Mouse (Mus musculus) embryonic facial prominence, embryonic 15.5 days (tissue): ENCODE measurements around the gene C1galt1. TPM values are rescaled to one million over a fixed set of nuclear protein-coding genes. Genes with fewer than 3 reads are reported as not detected.

Experiments
- ATAC-seq: fragments of 200-750 bp; cut with Nextera tagmentation; 2 replicates; pipeline ENCODE4 v1.8.0; 2017; ENCODE audit warnings: low read depth, moderate TSS enrichment; ENCODE audit not compliant: insufficient number of reproducible peaks, low FRiP score, low TSS enrichment
- H3K27ac ChIP-seq: fragments of 300-500 bp; sonication (generic); replicated peaks from 2 replicates; pipeline ENCODE4 v1.5.1; 2015; ENCODE audit warnings: mild to moderate bottlenecking, inconsistent platforms
- H3K27me3 ChIP-seq: fragments of 300-500 bp; sonication (generic); 2 replicates; pipeline ENCODE4 v1.6.1; 2015; ENCODE audit warnings: inconsistent platforms
- H3K36me3 ChIP-seq: fragments of 300-500 bp; sonication (generic); 2 replicates; pipeline ENCODE4 v1.6.1; 2015; ENCODE audit warnings: mild to moderate bottlenecking, inconsistent platforms
- H3K4me1 ChIP-seq: fragments of 300-500 bp; sonication (generic); 2 replicates; pipeline ENCODE4 v1.6.1; 2015; ENCODE audit warnings: inconsistent platforms
- H3K4me2 ChIP-seq: fragments of 300-500 bp; sonication (generic); replicated peaks from 2 replicates; pipeline ENCODE4 v1.6.1; 2015; ENCODE audit warnings: mild to moderate bottlenecking, inconsistent platforms
- H3K4me3 ChIP-seq: fragments of 300-500 bp; sonication (generic); replicated peaks from 2 replicates; pipeline ENCODE4 v1.5.1; 2015; ENCODE audit warnings: mild to moderate bottlenecking, inconsistent platforms
- H3K9ac ChIP-seq: fragments of 300-500 bp; sonication (generic); 2 replicates; pipeline ENCODE4 v1.6.1; 2015; ENCODE audit warnings: inconsistent platforms
- H3K9me3 ChIP-seq: fragments of 300-500 bp; sonication (generic); replicated peaks from 2 replicates; pipeline ENCODE4 v1.6.1; 2016; ENCODE audit warnings: inconsistent platforms
- WGBS: fragments of 180-500 bp; shearing (Covaris S2); methylation state at CpG from one replicate; pipeline ENCODE4 v1.1.7; 2015; 5-methylcytosine and 5-hydroxymethylcytosine counted together
- polyA plus RNA-seq: library from polyadenylated mRNA; unstranded; fragments of >200 nt; fragmentation: Nextera tagmentation; extraction: Ambion mirVana; gene quantifications from 2 replicates; pipeline ENCODE4 v1.2.1, GENCODE M21; 2015

C1galt1 gene
- polyA plus RNA-seq, 1 experiment from 2014 or later, result 2.6 TPM

DNA sequence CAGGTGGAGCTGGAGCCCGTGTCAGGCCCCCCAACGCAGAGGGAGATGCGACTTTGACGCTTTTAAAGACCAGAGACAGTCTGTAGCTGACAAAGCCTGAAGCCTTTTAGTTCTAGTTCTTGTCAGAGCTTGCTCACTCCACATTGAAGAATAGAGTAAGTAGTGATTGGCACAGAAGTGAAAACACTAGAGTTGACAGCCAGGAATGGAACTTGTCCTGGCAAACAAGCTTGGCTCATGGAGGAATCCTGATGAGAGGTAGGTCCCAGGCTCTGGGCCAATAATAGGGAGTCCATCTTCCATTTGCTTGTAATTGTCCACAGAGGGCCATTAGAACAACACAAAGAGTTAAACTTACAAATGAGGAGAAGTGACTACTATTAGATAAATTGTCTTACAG is 18.7 kb downstream of the C1galt1 start:
- WGBS, result 67% methylated on average over 4 of the region's 4 CpGs
- ATAC-seq, result no peak

GRCm38 (mm10) chr6:7876836-7877235 is 32.2 kb downstream of the C1galt1 start:
- H3K36me3 ChIP-seq, result 0 out of 2 replicates have a peak, but pooled peaks cover 3% of the 10 kb centered on the region
- no peak overlapping the region for H3K4me2 ChIP-seq
- no peak overlapping the region for H3K4me3 ChIP-seq
- no peaks in the 10 kb centered on the region for H3K9me3 ChIP-seq
- 83% methylated on average over 5 of the region's 5 CpGs for WGBS
- ATAC-seq, result no peak
- H3K27me3 ChIP-seq, result no peaks in the 10 kb centered on the region
- H3K27ac ChIP-seq, result no peak overlapping the region
- H3K9ac ChIP-seq, result no peak overlapping the region
- no peaks in the 10 kb centered on the region for H3K4me1 ChIP-seq

More for the DNA sequence above, 18.7 kb downstream of the C1galt1 start:
- Histone ChIP-seq H3K9ac (no peak overlapping the region), H3K27me3 (no peaks in the 10 kb centered on the region), H3K4me1 (0 out of 2 replicates have a peak, but pooled peaks cover 3% of the 10 kb centered on the region), H3K4me2 (no peak overlapping the region), H3K27ac (0 out of 2 replicates have a peak overlapping the region, but pooled peaks have one; percentile 2), H3K4me3 (no peak overlapping the region), H3K9me3 (no peaks in the 10 kb centered on the region), H3K36me3 (0 out of 2 replicates have a peak, but pooled peaks cover 3% of the 10 kb centered on the region)

DNA sequence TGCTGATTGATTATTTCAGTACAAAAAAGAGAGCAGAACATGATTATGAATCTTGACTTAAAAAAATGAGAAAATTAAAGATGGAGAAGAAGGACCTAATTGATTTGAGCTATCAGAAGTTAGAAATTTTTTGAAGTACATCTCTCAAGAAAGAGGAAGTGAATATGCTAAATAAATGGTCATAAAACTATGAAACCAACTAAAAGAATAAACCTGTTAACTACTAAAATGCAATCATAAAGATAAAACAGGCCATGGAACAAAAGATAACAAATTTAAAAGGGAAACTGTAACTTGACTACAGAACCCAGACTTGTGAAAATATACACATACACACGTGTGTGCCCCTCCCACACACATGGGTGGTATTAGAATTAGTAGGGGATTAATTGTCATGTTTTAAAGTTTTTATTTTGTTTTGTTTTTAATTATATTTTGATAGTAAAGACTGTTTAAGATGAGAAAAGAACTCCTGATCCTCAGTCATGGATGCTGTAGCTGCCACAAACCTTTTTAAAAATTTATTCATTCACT is 37.0 kb downstream of the C1galt1 start:
- Histone ChIP-seq H3K27me3 (no peaks in the 10 kb centered on the region), H3K4me1 (0 out of 2 replicates have a peak, but pooled peaks cover 1% of the 10 kb centered on the region), H3K4me3 (no peak overlapping the region), H3K36me3 (no peaks in the 10 kb centered on the region), H3K27ac (no peak overlapping the region), H3K9ac (no peak overlapping the region), H3K9me3 (no peaks in the 10 kb centered on the region), H3K4me2 (no peak overlapping the region)
- no peak for ATAC-seq
- WGBS, result 61% methylated on average over 1 of the region's 1 CpGs

- H3K9ac ChIP-seq, result no peak overlapping the region
- no peaks in the 10 kb centered on the region for H3K27me3 ChIP-seq
- no peak overlapping the region for H3K4me3 ChIP-seq
- H3K36me3 ChIP-seq, result no peaks in the 10 kb centered on the region
- ATAC-seq, result no peak
- H3K9me3 ChIP-seq, result no peaks in the 10 kb centered on the region
- WGBS, result 64% methylated on average over 13 of the region's 13 CpGs
- peaks cover 4% of the 10 kb centered on the region; the same call in 1 of the 2 replicates for H3K4me1 ChIP-seq
- no peak overlapping the region for H3K4me2 ChIP-seq
- H3K27ac ChIP-seq, result no peak overlapping the region
These were observed 37.9 kb downstream of the C1galt1 start for GRCm38 (mm10) chr6:7882520-7882919.

GRCm38 (mm10) chr6:7885994-7886684 is 41.5 kb downstream of the C1galt1 start:
- ATAC-seq, result no peak
- H3K4me1 ChIP-seq, result peaks cover 4% of the 10 kb centered on the region; the same call in 1 of the 2 replicates
- no peak overlapping the region for H3K9ac ChIP-seq
- H3K36me3 ChIP-seq, result no peaks in the 10 kb centered on the region
- H3K27ac ChIP-seq, result no peak overlapping the region
- no peak overlapping the region for H3K4me2 ChIP-seq
- H3K27me3 ChIP-seq, result no peaks in the 10 kb centered on the region
- 53% methylated on average over 5 of the region's 5 CpGs for WGBS
- no peak overlapping the region for H3K4me3 ChIP-seq
- H3K9me3 ChIP-seq, result no peaks in the 10 kb centered on the region

- H3K4me1 ChIP-seq, result peaks cover 4% of the 10 kb centered on the region; the same call in 1 of the 2 replicates
- H3K9ac ChIP-seq, result no peak overlapping the region
- H3K27me3 ChIP-seq, result no peaks in the 10 kb centered on the region
- H3K36me3 ChIP-seq, result no peaks in the 10 kb centered on the region
- H3K4me2 ChIP-seq, result no peak overlapping the region
- ATAC-seq, result no peak
- no peak overlapping the region for H3K27ac ChIP-seq
- WGBS, result 71% methylated on average over 2 of the region's 2 CpGs
- H3K4me3 ChIP-seq, result no peak overlapping the region
- H3K9me3 ChIP-seq, result no peaks in the 10 kb centered on the region
These were observed 42.0 kb downstream of the C1galt1 start for GRCm38 (mm10) chr6:7886685-7887004.

DNA sequence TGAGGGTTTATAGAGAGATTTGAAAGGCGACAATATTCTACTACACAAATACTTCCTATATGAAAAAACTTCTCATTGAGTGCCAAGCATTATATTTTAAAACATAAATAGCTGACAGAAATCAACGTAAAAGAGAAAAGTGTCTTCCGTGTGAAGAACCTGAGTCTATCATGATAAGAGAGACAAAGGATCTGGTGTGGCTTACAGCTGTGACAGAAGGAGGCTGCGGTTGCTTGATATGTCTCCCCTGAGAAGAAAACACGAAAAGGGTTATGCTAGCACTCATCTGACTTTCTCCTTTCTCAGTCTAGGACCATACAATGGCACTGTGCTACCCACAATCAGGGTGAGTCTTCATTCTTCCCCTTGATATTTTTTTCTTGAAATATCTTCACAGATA is 51.7 kb downstream of the C1galt1 start:
- Histone ChIP-seq H3K4me3 (no peak overlapping the region), H3K27ac (no peak overlapping the region), H3K4me2 (no peak overlapping the region), H3K9ac (no peak overlapping the region), H3K4me1 (no peaks in the 10 kb centered on the region), H3K27me3 (no peaks in the 10 kb centered on the region), H3K9me3 (no peaks in the 10 kb centered on the region), H3K36me3 (no peaks in the 10 kb centered on the region)
- no peak for ATAC-seq
- 84% methylated on average over 5 of the region's 5 CpGs for WGBS

GRCm38 (mm10) chr6:7912015-7912414 is 67.4 kb downstream of the C1galt1 start:
- WGBS, result 69% methylated on average over 2 of the region's 2 CpGs
- Histone ChIP-seq H3K9me3 (no peaks in the 10 kb centered on the region), H3K4me2 (no peak overlapping the region), H3K36me3 (no peaks in the 10 kb centered on the region), H3K4me3 (no peak overlapping the region), H3K27me3 (no peaks in the 10 kb centered on the region), H3K27ac (no peak overlapping the region), H3K4me1 (no peaks in the 10 kb centered on the region), H3K9ac (no peak overlapping the region)
- ATAC-seq, result no peak

Other genes with a start within 250 kb of the C1galt1 start
- 42.7 and 43.3 TPM in 2 replicates for gene Asns, start 151.6 kb upstream of the C1galt1 start, polyA plus RNA-seq